Mouse (Mus musculus): ENCODE measurements around the gene Cenpe.
"Not testable (repeated sequence)": the region's sequence is repeated elsewhere in the genome, so short reads cannot be mapped to it uniquely, and the experiment has no call there.

DNA sequence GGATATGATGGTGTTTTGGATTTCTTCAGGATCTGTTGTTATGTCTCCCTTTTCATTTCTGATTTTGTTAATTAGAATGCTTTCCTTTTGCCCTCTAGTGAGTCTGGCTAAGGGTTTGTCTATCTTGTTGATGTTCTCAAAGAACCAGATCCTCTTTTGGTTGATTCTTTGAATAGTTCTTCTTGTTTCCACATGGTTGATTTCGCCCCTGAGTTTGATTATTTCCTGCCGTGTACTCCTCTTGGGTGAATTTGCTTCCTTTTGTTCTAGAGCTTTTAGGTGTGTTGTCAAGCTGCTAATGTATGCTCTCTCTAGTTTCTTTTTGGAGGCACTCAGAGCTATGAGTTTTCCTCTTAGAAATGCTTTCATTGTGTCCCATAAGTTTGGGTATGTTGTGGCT lies 14.3 kb upstream of the Cenpe start:
- TF ChIP-seq CTCF (IDR thresholded peaks at IDR 0.05; ENCODE audit: control insufficient read depth, insufficient read depth, insufficient replicate concordance, low read depth, low read length); POLR2A (IDR thresholded peaks at IDR 0.05; ENCODE audit: control insufficient read depth, low read depth, low read length): not testable (repeated sequence)
